Mouse (Mus musculus): ENCODE data around the gene Ascc1.

DNA sequence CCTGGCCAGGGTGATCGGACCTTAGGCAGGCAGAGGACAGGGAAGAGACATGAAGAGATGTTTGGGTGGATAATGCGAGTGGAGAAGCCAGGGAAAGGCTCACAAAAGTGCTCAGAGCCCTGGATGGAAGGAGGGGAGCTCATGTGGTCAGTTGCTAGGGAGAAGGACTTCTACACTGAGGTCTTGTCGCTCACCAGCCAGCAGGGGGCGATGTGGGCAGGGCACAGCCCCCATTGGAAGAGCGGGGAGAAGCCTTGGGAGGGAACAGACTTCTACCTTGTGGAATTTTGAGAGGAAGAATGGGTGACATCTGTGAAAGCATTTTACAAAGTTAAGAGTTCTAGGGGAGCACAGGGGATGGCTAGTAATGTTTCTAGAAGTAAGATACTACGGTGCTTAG lies 121.5 kb downstream of the Ascc1 start:
- TF ChIP-seq POLR2A (IDR thresholded peaks at IDR 0.05; ENCODE audit: extremely low read depth, insufficient read depth, low read length) (no peak), CTCF (IDR thresholded peaks at IDR 0.05; ENCODE audit: low read depth, low read length) (peak; percentile 64)

All from liver, adult 2 months (tissue).